Mouse (Mus musculus) liver, embryonic 16.5 days (tissue): Measurements from ENCODE around the gene Acot11. TPM values are rescaled to one million over a fixed set of nuclear protein-coding genes. Genes with fewer than 3 reads are reported as not detected.
"Not testable (repeated sequence)": the region's sequence is repeated elsewhere in the genome, so short reads cannot be mapped to it uniquely, and the experiment has no call there.

Source experiments
- ATAC-seq: fragments of 200-750 bp; cut with Nextera tagmentation; 2 replicates; pipeline ENCODE4 v1.8.0; 2017; ENCODE audit warnings: low read depth, mild to moderate bottlenecking, moderate number of reproducible peaks, moderate library complexity
- H3K27ac ChIP-seq: fragments of 300-500 bp; sonication (generic); 2 replicates; pipeline ENCODE4 v1.5.1; 2014; ENCODE audit warnings: mild to moderate bottlenecking, low read length
- H3K27me3 ChIP-seq: fragments of 300-500 bp; sonication (generic); 2 replicates; pipeline ENCODE4 v1.6.1; 2014; ENCODE audit warnings: low read depth, low read length, mixed read lengths; ENCODE audit not compliant: control insufficient read depth, insufficient read depth
- H3K36me3 ChIP-seq: fragments of 300-500 bp; sonication (generic); 2 replicates; pipeline ENCODE4 v1.6.1; 2014; ENCODE audit warnings: mild to moderate bottlenecking; ENCODE audit not compliant: control insufficient read depth, insufficient read depth
- H3K4me1 ChIP-seq: fragments of 300-500 bp; sonication (generic); 2 replicates; pipeline ENCODE4 v1.6.1; 2014; ENCODE audit warnings: low read depth, low read length, mixed read lengths; ENCODE audit not compliant: control insufficient read depth
- H3K4me2 ChIP-seq: fragments of 300-500 bp; sonication (generic); 2 replicates; pipeline ENCODE4 v1.6.1; 2014; ENCODE audit warnings: low read depth, low read length, mixed read lengths
- H3K4me3 ChIP-seq: fragments of 300-500 bp; sonication (generic); 2 replicates; pipeline ENCODE4 v1.5.1; 2014; ENCODE audit warnings: low read depth, mild to moderate bottlenecking, low read length
- H3K9ac ChIP-seq: fragments of 300-500 bp; sonication (generic); 2 replicates; pipeline ENCODE4 v1.6.1; 2014; ENCODE audit warnings: low read depth, low read length
- H3K9me3 ChIP-seq: fragments of 300-500 bp; sonication (generic); replicated peaks from 2 replicates; pipeline ENCODE4 v1.6.1; 2016; ENCODE audit warnings: low read length; ENCODE audit not compliant: control insufficient read depth
- WGBS: fragments of 180-500 bp; shearing (Covaris S2); extraction: QIAGEN DNeasy Blood & Tissue Kit; methylation state at CpG from one replicate; pipeline ENCODE4 v1.1.7; 2014; ENCODE audit not compliant: insufficient replicate concordance; 5-methylcytosine and 5-hydroxymethylcytosine counted together
- polyA plus RNA-seq: library from polyadenylated mRNA; unstranded; fragments of >200 nt; fragmentation: Nextera tagmentation; extraction: Ambion mirVana; gene quantifications from 2 replicates; pipeline ENCODE4 v1.2.1, GENCODE M21; 2015

Gene Acot11
- polyA plus RNA-seq, 1 experiment from 2014 or later, result 6.1 TPM

DNA sequence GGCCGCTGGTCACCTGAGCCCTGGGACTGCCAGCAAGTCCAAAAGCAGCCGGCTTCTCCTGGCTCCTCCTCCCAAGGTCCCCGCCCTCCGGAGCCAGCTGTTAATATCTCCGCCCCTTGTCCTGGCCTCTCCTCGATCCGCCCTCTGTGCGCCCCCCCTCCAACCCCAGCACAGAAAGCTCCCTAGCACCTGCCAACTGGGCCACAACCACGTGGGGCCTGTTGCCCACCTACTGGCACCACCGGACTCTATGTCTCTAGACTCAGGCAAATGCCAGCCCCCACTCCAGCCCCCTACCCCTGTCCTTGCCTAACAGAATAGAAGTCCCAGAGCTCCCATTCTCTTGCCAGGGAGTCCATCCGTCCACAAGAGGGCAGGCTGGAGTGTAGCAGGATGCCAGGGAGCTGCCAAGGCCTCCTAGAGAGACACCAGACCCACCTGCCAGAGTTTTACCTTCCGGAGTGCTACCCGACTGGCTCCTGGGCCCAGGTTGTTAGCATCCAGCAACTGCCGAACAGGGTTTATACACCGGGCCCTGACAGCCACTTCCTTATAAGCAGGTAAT lies 4.9 kb downstream of the Acot11 start:
- Histone ChIP-seq H3K27me3 (no peaks in the 10 kb centered on the region), H3K9ac (peak overlapping the region; percentile 47), H3K4me2 (peak overlapping the region; percentile 53), H3K36me3 (no peaks in the 10 kb centered on the region), H3K9me3 (no peaks in the 10 kb centered on the region), H3K4me1 (peaks cover 41% of the 10 kb centered on the region), H3K4me3 (peak overlapping the region; percentile 36), H3K27ac (0 out of 2 replicates have a peak overlapping the region, but pooled peaks have one; percentile 38)
- peak; percentile 37 for ATAC-seq
- WGBS, result 16% methylated on average over 15 of the region's 15 CpGs

GRCm38 (mm10) chr4:106798908-106799546 lies 5.8 kb downstream of the Acot11 start:
- Histone ChIP-seq H3K36me3 (no peaks in the 10 kb centered on the region), H3K4me1 (peaks cover 43% of the 10 kb centered on the region), H3K9ac (peak overlapping the region; percentile 47), H3K27ac (no peak overlapping the region), H3K4me3 (peak overlapping the region; percentile 36; the same call in 1 of the 2 replicates), H3K9me3 (no peaks in the 10 kb centered on the region), H3K4me2 (peak overlapping the region; percentile 53), H3K27me3 (no peaks in the 10 kb centered on the region)
- 59% methylated on average over 10 of the region's 10 CpGs for WGBS
- no peak for ATAC-seq

- no peaks in the 10 kb centered on the region for H3K36me3 ChIP-seq
- H3K27ac ChIP-seq, result no peak overlapping the region
- no peak overlapping the region for H3K4me3 ChIP-seq
- H3K9ac ChIP-seq, result no peak overlapping the region
- H3K4me1 ChIP-seq, result peaks cover 54% of the 10 kb centered on the region
- no peak for ATAC-seq
- no peaks in the 10 kb centered on the region for H3K27me3 ChIP-seq
- H3K9me3 ChIP-seq, result no peaks in the 10 kb centered on the region
- H3K4me2 ChIP-seq, result no peak overlapping the region
- WGBS, result 79% methylated on average over 2 of the region's 2 CpGs
Measured at GRCm38 (mm10) chr4:106795289-106795688, 9.5 kb downstream of the Acot11 start.

DNA sequence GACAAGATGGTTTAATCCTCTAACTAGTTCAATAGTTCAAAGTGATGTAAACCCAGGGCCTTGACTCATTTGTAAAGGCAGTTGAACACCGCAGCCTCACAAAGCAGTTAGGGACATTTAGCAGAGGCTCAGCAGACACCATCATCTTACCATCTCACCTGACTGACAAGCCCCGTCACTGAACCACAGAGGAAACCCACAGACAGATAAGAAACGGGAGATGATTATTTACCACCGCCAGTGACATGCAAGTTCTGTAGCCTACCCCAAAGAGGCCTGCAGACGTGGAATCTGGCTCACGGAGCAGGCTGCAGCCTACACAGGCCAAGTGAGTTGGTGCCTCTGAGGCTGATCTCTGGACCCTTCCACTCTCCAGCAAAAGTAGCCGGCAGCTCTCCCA lies 10.6 kb downstream of the Acot11 start:
- Histone ChIP-seq H3K4me3 (no peak overlapping the region), H3K9ac (no peak overlapping the region), H3K4me1 (peaks cover 47% of the 10 kb centered on the region), H3K36me3 (no peaks in the 10 kb centered on the region), H3K4me2 (no peak overlapping the region), H3K27ac (no peak overlapping the region), H3K9me3 (no peaks in the 10 kb centered on the region), H3K27me3 (no peaks in the 10 kb centered on the region)
- ATAC-seq, result peak; percentile 33
- 27% methylated on average over 7 of the region's 7 CpGs for WGBS

DNA sequence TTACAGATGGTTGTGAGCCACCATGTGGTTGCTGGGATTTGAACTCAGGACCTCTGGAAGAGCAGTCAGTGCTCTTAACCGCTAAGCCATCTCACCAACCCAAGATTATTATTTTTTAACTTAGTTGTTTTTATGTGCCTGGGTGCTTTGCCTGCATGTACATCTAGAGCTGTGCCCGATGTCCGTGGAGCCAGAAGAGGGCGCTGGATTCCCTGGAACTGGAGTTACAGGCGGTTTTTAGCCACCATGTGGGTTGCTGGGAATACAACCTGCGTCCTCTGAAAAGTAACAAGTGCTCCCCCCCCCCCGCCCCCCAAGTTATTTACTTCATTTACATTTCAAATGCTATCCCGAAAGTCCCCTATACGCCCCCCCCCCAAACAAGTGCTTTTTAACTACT lies 11.0 kb downstream of the Acot11 start:
- not testable (repeated sequence) for H3K4me2 ChIP-seq, H3K9ac ChIP-seq, ATAC-seq, H3K36me3 ChIP-seq, H3K4me3 ChIP-seq, H3K27me3 ChIP-seq, H3K9me3 ChIP-seq, H3K27ac ChIP-seq
- WGBS, result 90% methylated on average over 9 of the region's 9 CpGs
- peaks cover 43% of the 10 kb centered on the region for H3K4me1 ChIP-seq

DNA sequence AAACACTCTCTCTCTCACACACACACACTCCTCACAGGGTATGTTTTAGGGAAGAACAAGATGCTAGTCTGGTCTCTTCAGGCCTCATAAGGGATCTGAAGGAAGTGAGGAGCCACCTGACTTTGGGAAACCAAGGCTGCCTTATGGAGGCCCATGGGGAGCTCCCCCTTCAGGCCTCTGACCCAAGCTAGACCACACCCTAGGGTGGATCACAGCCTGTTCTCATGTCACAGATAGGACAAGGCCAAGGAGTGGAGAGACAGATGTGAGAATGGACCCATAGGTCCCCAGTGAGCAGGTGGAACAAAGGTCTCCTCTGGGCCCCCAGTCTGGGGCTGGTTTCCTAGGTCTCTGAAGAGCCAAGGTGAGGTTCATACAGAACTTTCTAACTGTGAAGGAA lies 12.5 kb downstream of the Acot11 start:
- H3K27me3 ChIP-seq, result no peaks in the 10 kb centered on the region
- peak overlapping the region; percentile 9; the same call in 1 of the 2 replicates for H3K4me3 ChIP-seq
- no peaks in the 10 kb centered on the region for H3K36me3 ChIP-seq
- peak; percentile 94 for ATAC-seq
- H3K9me3 ChIP-seq, result no peaks in the 10 kb centered on the region
- H3K4me1 ChIP-seq, result peaks cover 48% of the 10 kb centered on the region
- peak overlapping the region; percentile 74 for H3K27ac ChIP-seq
- H3K9ac ChIP-seq, result no peak overlapping the region; the same call in 1 of the 2 replicates
- H3K4me2 ChIP-seq, result peak overlapping the region; percentile 50

- Histone ChIP-seq H3K36me3 (no peaks in the 10 kb centered on the region), H3K27me3 (no peaks in the 10 kb centered on the region), H3K4me1 (peaks cover 48% of the 10 kb centered on the region), H3K4me2 (no peak overlapping the region), H3K27ac (no peak overlapping the region), H3K4me3 (no peak overlapping the region), H3K9ac (no peak overlapping the region), H3K9me3 (no peaks in the 10 kb centered on the region)
- ATAC-seq, result peak; percentile 20; the same call in 1 of the 2 replicates
- WGBS, result 62% methylated on average over 1 of the region's 1 CpGs
Measured at GRCm38 (mm10) chr4:106790938-106791337, 13.9 kb downstream of the Acot11 start.

DNA sequence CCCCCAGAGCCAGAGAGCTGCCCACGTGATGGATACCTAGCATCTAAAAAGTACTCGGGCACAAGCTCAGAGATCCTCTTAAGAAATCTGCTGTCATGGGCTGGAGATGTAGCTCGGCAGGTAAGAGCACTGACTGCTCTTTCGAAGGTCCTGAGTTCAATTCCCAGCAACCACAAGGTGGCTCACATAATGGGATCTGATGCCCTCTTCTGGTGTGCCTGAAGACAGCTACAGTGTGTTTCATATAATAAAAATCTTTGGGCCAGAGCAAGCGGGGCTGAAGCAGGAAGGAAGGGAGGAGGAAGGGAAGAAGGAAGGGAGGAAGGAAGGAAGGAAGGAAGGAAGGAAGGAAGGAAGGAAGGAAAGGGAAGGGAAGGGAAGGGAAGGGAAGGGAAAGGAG lies 14.6 kb downstream of the Acot11 start:
- H3K27ac ChIP-seq, H3K4me2 ChIP-seq, ATAC-seq, H3K4me3 ChIP-seq, H3K9ac ChIP-seq, H3K27me3 ChIP-seq, H3K9me3 ChIP-seq, H3K36me3 ChIP-seq: not testable (repeated sequence)
- peaks cover 48% of the 10 kb centered on the region for H3K4me1 ChIP-seq
- WGBS, result 76% methylated on average over 5 of the region's 5 CpGs

DNA sequence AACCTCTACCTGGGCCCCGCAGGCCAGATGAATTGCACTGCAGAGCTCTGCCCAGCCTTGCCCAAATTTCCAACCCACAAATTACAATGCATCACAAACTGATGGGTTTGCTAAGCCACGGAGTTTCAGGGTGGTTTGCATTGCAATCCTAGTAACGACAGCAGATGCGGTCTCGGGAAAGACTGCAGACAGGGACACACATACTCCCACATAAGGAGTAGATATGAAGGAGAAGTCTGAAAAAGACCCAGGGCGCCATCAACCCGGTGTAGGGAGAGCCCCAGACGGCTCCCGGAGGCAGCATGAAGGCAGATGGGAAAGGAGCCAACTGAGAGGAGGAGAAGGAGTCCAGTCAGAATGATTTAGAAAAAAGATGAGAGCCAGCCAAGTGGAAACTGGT lies 15.1 kb downstream of the Acot11 start:
- Histone ChIP-seq H3K27ac (no peak overlapping the region), H3K4me3 (no peak overlapping the region), H3K4me1 (peaks cover 44% of the 10 kb centered on the region), H3K4me2 (no peak overlapping the region), H3K9me3 (no peaks in the 10 kb centered on the region), H3K9ac (no peak overlapping the region), H3K36me3 (no peaks in the 10 kb centered on the region), H3K27me3 (no peaks in the 10 kb centered on the region)
- no peak for ATAC-seq
- WGBS, result 70% methylated on average over 9 of the region's 9 CpGs
